Mouse (Mus musculus) liver, embryonic 14.5 days (tissue): ENCODE measurements around the gene Mrps35.

Source experiments
- CTCF ChIP-seq: IDR thresholded peaks from 2 replicates; pipeline ENCODE4 v1.5.1; 2016; ENCODE audit warnings: antibody characterized with exemption, low read depth, control low read depth
- EP300 ChIP-seq: IDR thresholded peaks from 2 replicates; pipeline ENCODE4 v1.6.1; 2016; ENCODE audit warnings: antibody characterized with exemption, low read depth

DNA sequence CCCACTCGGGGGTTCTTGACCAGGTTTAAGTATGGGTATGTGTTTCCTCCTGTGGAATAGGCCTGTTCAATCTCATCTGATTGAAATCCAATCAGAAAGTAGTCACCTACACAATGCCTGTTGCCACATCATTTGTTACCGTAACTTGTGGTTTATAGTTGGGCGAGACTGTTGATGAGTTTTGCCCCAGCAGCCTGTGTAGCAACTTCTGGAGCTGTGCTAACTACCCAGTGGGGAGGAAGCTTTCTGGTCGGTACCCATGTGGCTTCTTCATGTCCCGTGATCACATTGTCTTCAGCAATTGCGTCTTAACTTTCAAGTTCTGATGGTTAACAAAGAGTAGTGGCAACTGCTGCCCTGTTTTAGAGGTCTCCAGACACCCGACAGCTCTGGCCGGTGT is 9.1 kb downstream of the Mrps35 start:
- TF ChIP-seq CTCF (no peak), EP300 (no peak)
